Mouse (Mus musculus) liver, adult 2 months (tissue): ENCODE data around the gene Nim1k. TPM values are rescaled to one million over a fixed set of nuclear protein-coding genes. Genes with fewer than 3 reads are reported as not detected.
A peak's percentile ranks its signal among the peaks of the same experiment; 100 is the strongest.

Experiments used
- DNase-seq: peaks from one replicate; pipeline ENCODE4 v3.0.0-alpha.2; 2011; ENCODE audit warnings: low read depth, low spot score; ENCODE audit errors: extremely low read depth
- H3K27ac ChIP-seq: fragments of 200-500 bp; replicated peaks from 2 replicates; pipeline ENCODE4 v1.5.1; 2012; ENCODE audit warnings: low read depth, mild to moderate bottlenecking, control low read depth, inconsistent platforms, low read length; ENCODE audit not compliant: insufficient read depth
- H3K27me3 ChIP-seq: fragments of 200-500 bp; 2 replicates; pipeline ENCODE4 v1.6.1; 2012; ENCODE audit warnings: mild to moderate bottlenecking, moderate library complexity, low read length, inconsistent platforms; ENCODE audit not compliant: control insufficient read depth, insufficient read depth
- H3K36me3 ChIP-seq: fragments of 200-500 bp; 2 replicates; pipeline ENCODE4 v1.6.1; 2012; ENCODE audit warnings: low read length, inconsistent platforms; ENCODE audit not compliant: control insufficient read depth, insufficient read depth
- H3K4me1 ChIP-seq: fragments of 200-500 bp; 2 replicates; pipeline ENCODE4 v1.6.1; 2011; ENCODE audit warnings: low read length; ENCODE audit not compliant: control insufficient read depth, insufficient read depth
- H3K4me3 ChIP-seq: fragments of 200-500 bp; 2 replicates; pipeline ENCODE4 v1.5.1; 2011; ENCODE audit warnings: low read depth, mild to moderate bottlenecking, control low read depth, low read length, moderate library complexity; ENCODE audit not compliant: insufficient read depth
- H3K79me2 ChIP-seq: fragments of 200-500 bp; 2 replicates; pipeline ENCODE4 v1.6.1; 2012; ENCODE audit warnings: inconsistent platforms, mild to moderate bottlenecking, low read length, moderate library complexity; ENCODE audit not compliant: control insufficient read depth, insufficient read depth
- H3K9ac ChIP-seq: fragments of 200-500 bp; 2 replicates; pipeline ENCODE4 v1.6.1; 2012; ENCODE audit warnings: low read depth, mild to moderate bottlenecking, control low read depth, inconsistent platforms, low read length
- CTCF ChIP-seq: fragments of 200-500 bp; IDR thresholded peaks from 2 replicates; pipeline ENCODE4 v1.5.1; 2011; ENCODE audit warnings: low read depth, low read length, control low read depth
- POLR2A ChIP-seq: fragments of 200-500 bp; IDR thresholded peaks from 2 replicates; pipeline ENCODE4 v1.6.1; 2011; ENCODE audit warnings: low read length, control low read depth; ENCODE audit not compliant: insufficient read depth; ENCODE audit errors: extremely low read depth
- WGBS: fragments of 180-500 bp; shearing (Covaris S2); methylation state at CpG from one replicate; pipeline ENCODE4 v1.1.7; 2018; 5-methylcytosine and 5-hydroxymethylcytosine counted together
- polyA plus RNA-seq: library from polyadenylated mRNA; depleted of rRNA; stranded (reverse); fragments of >200 nt; gene quantifications from 2 replicates; pipeline ENCODE4 v1.2.3, GENCODE M21; 2012
- total RNA-seq: library from RNA; depleted of rRNA; stranded (reverse); fragments of >200 nt; gene quantifications from 2 replicates; pipeline ENCODE4 v1.2.3, GENCODE M21; 2014

The Nim1k gene
- total and polyA plus RNA-seq, 2 experiments: 0.81 to 1.3 TPM

DNA sequence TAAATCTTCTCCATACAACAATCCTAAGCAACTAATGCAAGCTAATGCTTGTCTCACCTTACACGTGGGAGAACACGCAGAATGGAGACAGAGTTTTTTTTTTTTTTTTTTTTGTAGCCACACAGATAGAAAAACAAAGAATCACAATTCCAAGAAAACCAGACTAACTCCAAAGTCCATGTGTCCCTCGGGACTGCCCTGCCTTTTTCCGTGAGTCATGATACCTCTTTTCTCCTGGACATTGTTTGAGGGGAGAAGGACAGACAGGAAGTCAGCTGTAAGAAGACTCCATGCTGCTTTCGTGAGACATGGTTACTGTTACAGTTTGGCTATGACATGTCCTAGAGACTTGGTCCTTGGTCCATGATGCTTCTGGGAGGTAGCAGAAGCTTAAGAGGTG, 32.3 kb downstream of the Nim1k start:
- Histone ChIP-seq H3K9ac (no peak overlapping the region), H3K4me3 (no peak overlapping the region), H3K79me2 (no peaks in the 10 kb centered on the region), H3K27ac (no peak overlapping the region), H3K4me1 (peaks cover 4% of the 10 kb centered on the region; the same call in 1 of the 2 replicates), H3K27me3 (no peaks in the 10 kb centered on the region), H3K36me3 (no peaks in the 10 kb centered on the region)
- 35% methylated on average over 5 of the region's 5 CpGs for WGBS
- peak; percentile 55 for DNase-seq
- TF ChIP-seq CTCF: no peak
- no peak for TF ChIP-seq POLR2A

DNA sequence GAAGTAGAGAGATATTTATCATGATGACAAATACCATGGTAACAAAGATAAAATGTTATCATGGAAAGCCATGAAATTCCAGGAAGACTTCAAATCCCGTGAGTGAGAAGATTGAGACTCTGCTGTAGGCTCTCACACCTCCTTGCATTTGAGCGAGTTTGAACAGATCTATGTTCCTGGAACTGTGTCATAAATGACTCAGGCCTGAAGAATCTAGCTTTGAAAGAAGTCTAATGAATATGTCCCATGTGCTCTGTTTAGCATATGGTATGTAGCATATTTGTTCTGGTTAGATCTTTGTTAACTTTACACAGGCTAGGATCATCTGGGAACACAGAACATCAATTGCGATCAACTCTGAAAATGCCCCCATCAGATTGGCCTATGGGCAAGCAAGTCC, 33.2 kb downstream of the Nim1k start:
- Histone ChIP-seq H3K4me3 (no peak overlapping the region), H3K27me3 (no peaks in the 10 kb centered on the region), H3K27ac (no peak overlapping the region), H3K4me1 (peaks cover 4% of the 10 kb centered on the region; the same call in 1 of the 2 replicates), H3K79me2 (no peaks in the 10 kb centered on the region), H3K36me3 (no peaks in the 10 kb centered on the region), H3K9ac (no peak overlapping the region)
- TF ChIP-seq POLR2A (no peak), CTCF (no peak)
- 93% methylated on average over 3 of the region's 3 CpGs for WGBS
- DNase-seq: no peak

- Histone ChIP-seq H3K9ac (no peak overlapping the region), H3K4me1 (peaks cover 23% of the 10 kb centered on the region), H3K36me3 (no peaks in the 10 kb centered on the region), H3K4me3 (no peak overlapping the region), H3K79me2 (0 out of 2 replicates have a peak, but pooled peaks cover 3% of the 10 kb centered on the region), H3K27ac (no peak overlapping the region), H3K27me3 (no peaks in the 10 kb centered on the region)
- peak; percentile 93 for DNase-seq
- TF ChIP-seq POLR2A (no peak), CTCF (no peak)
- WGBS: 29% methylated on average over 2 of the region's 2 CpGs
These were observed 39.6 kb downstream of the Nim1k start for GRCm38 (mm10) chr13:119716105-119716504.

- no peak for DNase-seq
- Histone ChIP-seq H3K79me2 (0 out of 2 replicates have a peak, but pooled peaks cover 3% of the 10 kb centered on the region), H3K27me3 (no peaks in the 10 kb centered on the region), H3K27ac (no peak overlapping the region), H3K4me1 (peaks cover 27% of the 10 kb centered on the region), H3K9ac (no peak overlapping the region), H3K4me3 (no peak overlapping the region), H3K36me3 (no peaks in the 10 kb centered on the region)
- WGBS: 75% methylated on average over 9 of the region's 9 CpGs
- no peak for TF ChIP-seq POLR2A
- no peak for TF ChIP-seq CTCF
These were observed 41.9 kb downstream of the Nim1k start for GRCm38 (mm10) chr13:119713821-119714220.

DNA sequence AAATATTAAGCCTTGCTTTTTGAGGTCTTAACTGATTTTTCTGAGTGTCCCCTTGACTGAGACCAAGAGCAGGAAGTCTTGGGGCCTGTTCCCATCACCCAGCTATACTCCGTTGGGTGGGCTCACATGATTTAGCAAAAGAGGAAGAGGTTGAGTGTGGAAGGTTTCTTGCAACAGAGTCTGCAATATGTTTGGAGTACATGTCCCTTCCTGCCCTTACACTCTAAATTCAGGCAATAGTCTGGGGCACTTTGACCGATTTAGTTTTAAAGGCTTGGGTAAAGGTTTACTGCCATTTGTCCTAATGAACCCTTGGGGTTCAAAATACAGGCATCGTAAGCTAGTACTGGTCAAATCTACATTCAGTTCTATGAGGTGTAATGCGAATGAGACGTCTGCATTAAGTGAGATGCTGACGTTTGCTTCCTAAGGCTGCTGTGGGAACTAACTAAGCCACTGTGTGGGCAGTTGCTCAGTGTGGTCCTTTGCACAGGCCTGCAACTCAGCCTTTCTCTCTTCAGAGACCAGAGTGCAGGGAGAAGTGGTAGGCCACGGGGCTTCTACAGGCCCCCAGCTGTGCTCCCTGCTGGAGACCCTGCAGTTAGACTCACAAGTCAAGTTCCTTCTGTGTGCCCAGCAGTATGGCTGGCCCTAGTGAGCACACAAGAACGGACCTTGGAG, 42.4 kb downstream of the Nim1k start:
- H3K27ac ChIP-seq: peak overlapping the region; percentile 22; the same call in 1 of the 2 replicates
- peaks cover 31% of the 10 kb centered on the region for H3K4me1 ChIP-seq
- H3K9ac ChIP-seq: no peak overlapping the region
- peak; percentile 87 for DNase-seq
- no peak overlapping the region for H3K4me3 ChIP-seq
- WGBS: 32% methylated on average over 8 of the region's 8 CpGs
- 0 out of 2 replicates have a peak, but pooled peaks cover 3% of the 10 kb centered on the region for H3K79me2 ChIP-seq
- H3K36me3 ChIP-seq: no peaks in the 10 kb centered on the region
- no peak for TF ChIP-seq CTCF
- no peaks in the 10 kb centered on the region for H3K27me3 ChIP-seq

GRCm38 (mm10) chr13:119712463-119712862, 43.2 kb downstream of the Nim1k start:
- no peaks in the 10 kb centered on the region for H3K27me3 ChIP-seq
- H3K9ac ChIP-seq: no peak overlapping the region
- H3K4me1 ChIP-seq: peaks cover 31% of the 10 kb centered on the region
- TF ChIP-seq CTCF (no peak), POLR2A (no peak)
- no peaks in the 10 kb centered on the region for H3K36me3 ChIP-seq
- no peak overlapping the region for H3K4me3 ChIP-seq
- 0 out of 2 replicates have a peak, but pooled peaks cover 3% of the 10 kb centered on the region for H3K79me2 ChIP-seq
- H3K27ac ChIP-seq: no peak overlapping the region
- no peak for DNase-seq
- 47% methylated on average over 11 of the region's 11 CpGs for WGBS
